Mouse (Mus musculus): Measurements from ENCODE around the gene Ltbp4. TPM values are rescaled to one million over a fixed set of nuclear protein-coding genes. Genes with fewer than 3 reads are reported as not detected.

The Ltbp4 gene
- total RNA-seq, 2 experiments from 2014 or later = 62.1 to 65.3 TPM

DNA sequence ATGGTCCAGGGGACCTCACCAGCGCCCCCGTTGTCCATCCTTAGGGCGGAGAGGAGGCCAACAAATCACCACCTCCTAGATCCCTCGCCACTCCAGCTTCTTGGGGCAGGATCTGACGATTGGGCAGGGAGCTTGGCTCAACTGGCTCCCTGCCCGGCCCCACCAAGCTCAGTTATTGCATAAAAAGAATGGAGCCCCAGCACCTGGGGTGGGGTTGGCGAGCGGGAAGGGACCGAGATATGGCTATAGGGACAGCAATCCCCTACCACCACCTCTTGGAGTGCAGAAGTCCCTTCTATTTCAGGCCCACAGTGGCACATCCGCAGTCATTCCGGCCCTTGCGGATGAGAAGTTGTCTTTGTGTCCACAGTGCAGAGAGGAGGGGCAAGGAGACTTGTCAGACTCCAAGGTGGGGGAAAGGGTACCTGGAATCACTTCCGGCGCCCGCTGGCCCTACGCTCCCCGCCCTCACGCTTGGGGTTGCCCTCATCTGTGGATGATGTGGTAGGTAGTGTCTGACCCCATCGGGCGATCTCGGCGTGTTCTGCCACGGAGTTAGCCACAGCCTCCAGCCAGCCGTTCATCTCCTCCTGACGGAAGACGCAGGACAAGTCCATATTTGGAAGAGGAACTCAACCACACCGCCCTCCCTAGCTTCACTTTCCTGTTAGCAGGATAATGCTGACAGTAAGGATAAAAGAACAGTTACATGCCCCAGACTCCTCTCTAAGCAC, 19.5 kb upstream of the Ltbp4 start, which contains the start of gene Gm20479:
TSS of gene Gm20479 (minus strand) at position 559 of the 734 bp plus-strand sequence.
- DNase-seq = no peak
- intact Hi-C loops (cut with DNase I) = no loop called here

DNA sequence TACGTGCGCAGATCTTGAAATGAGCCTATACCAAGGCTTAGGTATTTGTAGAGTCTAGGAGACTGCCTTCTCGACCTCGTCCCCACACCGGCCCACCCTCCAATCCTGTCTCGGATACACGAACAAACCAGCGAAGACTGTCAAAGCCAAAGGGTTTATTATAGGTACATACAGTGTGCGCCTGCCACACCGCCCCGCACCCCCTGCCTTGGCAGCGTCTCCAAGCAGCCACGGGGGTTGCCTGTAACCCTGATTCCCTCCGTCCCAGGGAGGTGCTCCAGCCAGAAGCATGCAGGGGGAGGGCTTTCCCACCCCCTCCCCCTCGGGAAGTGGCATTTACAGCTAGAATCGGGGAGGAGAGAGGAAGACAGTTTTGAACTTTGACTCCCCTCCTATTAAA, 18.8 kb upstream of the Ltbp4 start:
- no peak for DNase-seq
- intact Hi-C loops (cut with DNase I) = no loop called here

DNA sequence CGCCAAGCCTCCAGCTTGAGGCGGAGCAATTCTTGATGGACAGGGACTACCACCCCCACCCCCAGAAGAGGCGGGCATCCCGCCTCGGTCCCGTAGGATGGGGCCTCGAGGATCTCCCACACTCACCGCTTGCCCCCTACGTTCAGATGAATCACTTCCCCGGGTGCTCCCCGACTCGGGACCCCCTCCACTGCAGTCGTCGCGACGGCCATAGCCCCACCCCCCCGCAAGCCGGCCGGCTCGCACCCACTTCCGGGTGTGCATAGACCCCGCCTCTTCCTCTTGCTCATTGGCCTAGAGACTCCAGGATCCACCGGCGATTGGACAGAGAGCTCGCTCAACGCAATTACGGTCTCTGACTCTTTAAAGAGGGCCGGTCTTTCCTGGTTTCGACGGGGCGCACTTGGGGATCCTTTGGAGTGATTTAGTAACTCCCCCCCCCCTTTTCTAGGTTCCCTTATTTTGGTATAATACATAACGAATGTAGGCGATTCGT, 18.3 kb upstream of the Ltbp4 start, which contains the start of gene Shkbp1:
TSS of gene Shkbp1 (minus strand) at position 275 of the 496 bp plus-strand sequence.
- DNase-seq = peak; percentile 76 to 81
- intact Hi-C loops (cut with DNase I) = no loop called here

DNA sequence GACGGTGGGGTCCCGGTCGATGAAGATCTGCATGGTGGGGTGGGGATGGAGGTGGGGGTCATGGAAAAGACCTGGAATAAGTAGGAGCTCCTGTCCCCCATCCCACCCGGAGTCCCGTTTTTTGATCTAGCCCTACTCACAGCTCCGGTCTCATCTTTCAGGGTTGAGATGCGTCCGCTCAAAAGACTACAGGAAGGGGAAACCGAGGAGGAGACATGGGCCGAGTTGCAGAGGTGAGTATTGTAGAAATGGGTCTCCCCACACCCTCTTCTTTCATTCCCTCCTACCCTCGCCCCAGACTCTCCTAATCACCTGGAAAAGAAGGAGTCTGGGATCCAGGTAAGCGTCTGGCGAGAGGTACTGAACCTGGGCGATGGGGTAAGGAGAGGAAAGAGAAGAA, 17.8 kb upstream of the Ltbp4 start:
- DNase-seq = no peak
- intact Hi-C loops (cut with DNase I) = no loop called here

DNA sequence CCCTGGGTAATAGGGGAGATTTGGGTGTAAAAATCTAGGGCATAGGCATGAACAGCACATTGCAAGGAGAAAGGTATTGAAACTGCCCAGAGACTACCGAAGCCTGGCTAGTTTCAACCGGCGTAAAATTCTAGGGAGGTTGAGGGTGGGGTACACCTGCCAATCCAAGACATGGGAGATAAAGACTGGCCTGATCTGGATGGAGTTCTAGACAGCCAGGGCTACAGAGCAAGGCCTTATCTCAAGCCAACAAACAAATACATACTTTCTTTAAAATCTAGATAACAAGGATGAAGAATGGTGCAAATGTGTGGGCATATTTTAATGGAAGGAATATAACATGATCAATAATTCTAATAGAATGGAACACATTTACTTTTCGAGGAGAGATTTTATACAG, 17.3 kb upstream of the Ltbp4 start:
- DNase-seq = no peak
- intact Hi-C loops (cut with DNase I) = no loop called here

DNA sequence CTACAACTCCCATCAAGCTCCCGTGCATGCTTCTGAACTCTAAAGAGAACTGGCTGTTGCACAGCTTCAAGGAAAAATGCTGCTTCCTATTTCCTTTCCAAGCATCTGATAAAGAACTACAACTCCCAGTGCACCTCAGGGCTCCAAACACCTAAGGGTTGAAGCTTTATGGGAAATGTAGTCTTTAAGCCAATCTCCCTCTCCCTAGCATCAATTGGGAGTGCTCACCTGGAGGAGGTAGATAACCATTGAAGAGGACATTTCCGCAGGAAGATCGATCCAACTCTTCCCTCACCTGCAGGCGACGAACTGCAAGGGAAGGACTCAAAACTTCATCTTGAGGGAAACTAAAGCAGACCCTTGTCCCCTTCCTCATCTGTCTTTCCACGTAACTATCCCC, 16.7 kb upstream of the Ltbp4 start:
- intact Hi-C loops (cut with DNase I) = no loop called here
- no peak for DNase-seq

DNA sequence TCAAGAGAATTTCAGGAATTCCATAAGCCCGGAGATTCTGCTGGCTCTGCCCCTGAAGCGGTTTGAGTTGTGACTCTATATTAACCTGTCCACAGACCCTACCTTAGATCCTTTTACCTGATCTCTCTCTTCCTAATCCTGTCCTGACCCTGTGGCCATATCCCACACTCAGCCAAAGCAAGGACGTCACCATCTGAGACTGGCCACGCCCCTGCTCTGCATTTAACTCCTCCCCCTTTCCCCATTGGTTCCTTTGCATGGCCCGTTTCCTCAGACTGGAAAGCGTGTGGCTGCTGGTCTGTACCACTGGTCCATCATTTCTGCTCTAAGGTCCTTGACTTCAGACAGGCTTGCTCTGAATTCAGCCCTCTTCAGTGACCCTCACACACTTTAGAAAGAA, 8.0 kb upstream of the Ltbp4 start:
- intact Hi-C loops (cut with DNase I) = no loop called here

DNA sequence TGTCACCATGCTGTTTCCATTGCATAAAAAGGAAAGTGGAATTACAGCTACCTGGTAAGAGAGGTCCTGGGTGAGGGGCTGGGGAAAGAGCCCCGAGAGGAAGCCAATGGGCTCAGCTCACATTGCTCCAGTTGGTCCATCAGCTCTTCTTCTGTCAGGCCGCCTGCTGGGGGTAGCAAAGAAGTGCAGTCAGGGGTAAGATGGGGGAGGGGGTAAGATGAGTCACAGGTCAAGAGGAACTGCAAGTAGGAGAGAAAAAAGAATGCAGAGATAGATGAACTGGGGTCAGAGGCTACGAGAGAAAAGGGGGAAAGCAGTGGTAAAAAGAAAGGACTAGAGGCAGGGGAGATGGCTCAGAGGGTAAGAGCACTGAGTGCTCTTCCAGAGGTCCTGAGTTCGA, 5.1 kb upstream of the Ltbp4 start:
- intact Hi-C loops (cut with DNase I) = no loop called here
- no peak for DNase-seq

More for the DNA sequence above, 8.0 kb upstream of the Ltbp4 start:
- no peak for DNase-seq

DNA sequence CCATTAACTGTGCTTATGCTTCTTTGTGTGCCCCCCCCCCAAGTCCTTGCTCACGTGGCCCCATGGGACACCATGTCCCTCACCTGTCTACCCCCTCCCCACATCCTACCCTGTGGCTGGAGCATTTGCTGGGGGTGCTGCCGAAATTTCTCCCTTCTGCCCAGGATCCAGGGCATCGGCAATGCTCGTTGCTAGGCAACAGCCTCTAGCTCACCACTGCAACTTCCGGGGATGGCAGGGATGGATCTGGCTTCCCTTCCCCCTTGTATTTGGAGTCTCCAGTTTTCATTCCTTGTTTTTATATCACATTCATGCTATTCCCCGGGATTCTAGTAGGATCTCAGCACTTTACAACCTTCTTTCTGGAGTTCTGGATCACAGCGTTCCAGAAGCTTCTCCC, 2.0 kb upstream of the Ltbp4 start:
- intact Hi-C loops (cut with DNase I) = loop anchor here (5.0 to 10.0 kb wide), 2 partner anchors 188 to 345 kb away; partner anchors contain the start of gene Zfp607b
- no peak for DNase-seq

DNA sequence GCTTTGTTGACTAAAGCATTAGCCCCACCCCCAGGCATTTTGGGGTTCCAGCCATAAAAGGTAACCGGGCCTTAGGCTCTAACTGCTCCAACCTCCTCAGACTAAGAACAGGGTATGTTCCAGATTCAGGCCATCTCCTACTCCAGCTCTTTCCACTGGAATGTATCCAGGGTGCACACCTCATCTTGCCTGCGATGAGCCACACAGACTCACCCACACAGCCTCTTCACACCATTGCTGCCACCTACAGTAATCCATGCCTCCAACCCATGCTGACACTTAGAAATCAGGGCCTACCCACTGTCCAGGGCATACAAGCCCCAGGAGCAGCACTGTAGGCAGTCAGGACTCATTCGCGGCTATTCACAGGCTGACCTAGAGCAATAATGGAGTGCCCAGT, 1.6 kb upstream of the Ltbp4 start:
- no peak for DNase-seq
- intact Hi-C loops (cut with DNase I) = loop anchor here (5.0 to 10.0 kb wide), 2 partner anchors 188 to 346 kb away; partner anchors contain the start of gene Zfp607b

DNA sequence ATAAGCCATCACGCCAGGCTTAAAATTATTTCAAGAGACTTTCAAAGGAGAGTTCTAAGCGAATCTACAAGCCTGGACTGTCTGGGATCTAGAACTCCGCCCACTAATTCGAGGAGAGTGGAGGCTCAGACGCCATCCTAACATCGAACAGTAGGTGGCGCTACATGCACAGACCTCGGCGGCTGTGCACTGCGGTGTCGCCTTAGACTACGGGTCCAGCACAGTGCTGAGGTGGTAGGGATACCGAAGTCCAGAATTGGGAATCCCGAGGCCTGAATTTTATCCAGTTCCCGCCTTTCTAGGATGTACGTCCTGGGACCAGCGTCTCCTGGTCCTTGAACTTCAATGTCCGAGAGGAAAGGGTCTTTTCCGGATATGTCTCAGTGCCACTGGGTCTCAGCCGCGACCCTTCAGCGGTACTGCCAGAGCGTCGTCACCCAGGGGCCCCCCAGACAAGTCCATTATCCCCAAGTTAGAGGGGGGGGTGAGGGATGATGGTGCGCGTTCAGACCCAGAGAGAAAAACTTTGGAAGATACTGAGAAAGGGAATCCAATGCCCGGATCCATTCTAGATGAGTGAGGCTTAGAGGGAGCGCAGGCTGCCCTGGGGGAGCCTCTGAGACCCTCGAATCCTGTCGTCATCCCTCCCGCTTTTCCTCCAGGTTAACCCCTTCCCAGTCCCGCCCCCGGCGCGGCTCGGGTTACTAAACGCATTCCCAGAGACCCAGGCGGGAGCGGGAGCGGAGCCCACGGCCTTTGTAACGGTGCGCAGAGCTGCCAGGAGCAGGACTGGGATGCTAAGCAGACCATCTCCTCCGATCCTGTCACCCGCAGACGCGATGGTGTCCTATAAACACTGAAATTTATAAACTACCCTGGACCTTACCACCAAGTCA, 1.3 kb downstream of the Ltbp4 start:
- peak; percentile 87 to 89 for DNase-seq
- intact Hi-C loops (cut with DNase I) = loop anchor here (1.0 to 10.0 kb wide), 3 partner anchors 48 to 349 kb away; partner anchors contain the start of gene Zfp607b

DNA sequence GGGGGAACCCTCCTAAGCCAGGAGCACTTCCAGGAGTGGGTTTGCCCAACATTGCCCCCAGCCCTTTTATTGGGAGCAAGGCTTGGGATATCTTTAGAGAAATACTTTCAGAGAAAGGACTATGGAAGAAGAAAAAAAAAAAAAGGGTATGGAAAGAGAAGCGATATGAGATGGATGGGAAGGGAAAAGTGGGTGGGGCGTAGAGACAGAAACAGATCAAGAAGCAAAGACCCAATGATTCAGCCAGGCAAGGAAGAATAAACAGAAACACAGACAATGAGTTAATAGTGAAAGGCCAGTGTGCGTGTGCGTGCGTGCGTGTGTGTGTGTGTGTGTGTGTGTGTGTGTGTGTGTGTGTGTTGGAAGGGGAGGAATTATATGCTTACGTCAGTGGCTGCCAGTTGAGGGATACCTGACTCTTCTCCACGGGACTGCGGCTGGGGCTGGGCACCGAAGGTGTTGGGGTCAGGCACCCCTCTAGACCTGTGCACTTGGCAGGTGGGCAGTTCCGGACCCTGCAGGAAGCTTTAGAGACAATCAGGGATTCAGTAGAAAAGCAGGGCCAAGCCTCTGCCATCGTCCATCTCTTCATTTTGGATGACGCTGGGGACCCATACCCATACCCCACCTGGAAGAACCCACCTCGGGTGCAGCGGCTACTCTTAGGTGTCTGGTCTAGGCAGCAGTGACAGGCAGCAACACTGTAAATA, 2.3 kb downstream of the Ltbp4 start:
- intact Hi-C loops (cut with DNase I) = loop anchor here (5.0 to 10.0 kb wide), 2 partner anchors 192 to 350 kb away; partner anchors contain the start of gene Zfp607b
- DNase-seq = no peak

DNA sequence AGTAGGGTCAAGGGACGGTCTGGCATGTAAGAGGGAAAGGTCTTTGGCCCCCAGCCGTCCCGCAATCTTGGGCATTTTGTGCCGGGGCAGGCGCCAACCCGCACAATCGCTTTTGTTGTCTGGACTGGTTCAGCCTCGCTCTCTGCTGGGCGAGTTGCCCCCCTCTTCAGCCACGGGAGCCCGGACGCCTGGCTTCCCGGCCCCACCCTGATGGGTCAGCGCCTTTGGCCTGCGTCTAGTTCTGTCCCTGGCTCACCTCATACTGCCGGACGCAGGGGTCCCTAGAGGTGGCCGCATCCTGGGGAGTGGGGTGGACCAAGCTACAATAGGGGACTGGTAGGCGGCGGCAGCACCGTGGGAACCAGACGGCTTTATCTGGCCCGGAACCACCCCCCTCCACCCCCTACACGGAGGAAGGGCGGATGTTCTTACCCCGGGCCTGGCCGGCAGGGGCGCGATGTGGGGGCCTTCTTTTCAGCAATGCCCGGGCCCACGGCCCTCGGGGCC, 3.0 kb downstream of the Ltbp4 start:
- peak; percentile 58 to 69 for DNase-seq
- intact Hi-C loops (cut with DNase I) = loop anchor here (10.0 kb wide), 1 partner anchor 350 kb away; the partner anchor contains the start of gene Zfp607b

DNA sequence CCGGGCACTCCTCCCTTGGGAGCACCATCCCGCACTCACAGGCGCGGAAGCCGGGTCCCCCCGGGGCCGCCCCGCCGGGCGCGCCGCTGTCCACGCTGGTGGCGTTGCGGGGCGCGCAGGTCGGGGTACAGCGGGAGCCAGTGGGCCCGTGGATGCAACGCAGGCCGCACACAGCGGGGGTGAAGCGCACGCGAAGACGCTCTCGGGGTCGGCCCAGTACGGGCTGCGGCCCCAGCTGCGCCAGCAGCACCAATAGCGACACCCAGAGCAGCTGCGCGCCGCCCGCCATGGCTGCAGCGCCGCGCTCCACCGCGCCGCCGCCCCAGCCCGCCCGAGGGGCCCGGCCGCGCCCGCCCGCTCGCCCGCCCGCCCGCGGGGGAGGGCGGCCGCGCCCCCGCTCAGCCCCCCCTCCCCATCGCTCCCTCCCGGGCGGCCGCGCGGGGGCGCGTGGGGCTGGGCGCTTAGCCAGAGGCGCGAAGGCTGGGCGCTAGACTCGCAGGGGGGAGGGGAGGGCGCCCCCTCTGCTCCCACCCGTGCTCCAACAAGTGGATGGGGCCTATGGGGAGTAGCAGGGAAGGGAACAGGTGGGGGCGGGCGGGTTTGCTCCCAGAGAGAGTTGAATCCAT, 4.1 kb downstream of the Ltbp4 start:
- intact Hi-C loops (cut with DNase I) = loop anchor here (10.0 kb wide), 1 partner anchor 351 kb away; the partner anchor contains the start of gene Zfp607b
- no peak for DNase-seq

DNA sequence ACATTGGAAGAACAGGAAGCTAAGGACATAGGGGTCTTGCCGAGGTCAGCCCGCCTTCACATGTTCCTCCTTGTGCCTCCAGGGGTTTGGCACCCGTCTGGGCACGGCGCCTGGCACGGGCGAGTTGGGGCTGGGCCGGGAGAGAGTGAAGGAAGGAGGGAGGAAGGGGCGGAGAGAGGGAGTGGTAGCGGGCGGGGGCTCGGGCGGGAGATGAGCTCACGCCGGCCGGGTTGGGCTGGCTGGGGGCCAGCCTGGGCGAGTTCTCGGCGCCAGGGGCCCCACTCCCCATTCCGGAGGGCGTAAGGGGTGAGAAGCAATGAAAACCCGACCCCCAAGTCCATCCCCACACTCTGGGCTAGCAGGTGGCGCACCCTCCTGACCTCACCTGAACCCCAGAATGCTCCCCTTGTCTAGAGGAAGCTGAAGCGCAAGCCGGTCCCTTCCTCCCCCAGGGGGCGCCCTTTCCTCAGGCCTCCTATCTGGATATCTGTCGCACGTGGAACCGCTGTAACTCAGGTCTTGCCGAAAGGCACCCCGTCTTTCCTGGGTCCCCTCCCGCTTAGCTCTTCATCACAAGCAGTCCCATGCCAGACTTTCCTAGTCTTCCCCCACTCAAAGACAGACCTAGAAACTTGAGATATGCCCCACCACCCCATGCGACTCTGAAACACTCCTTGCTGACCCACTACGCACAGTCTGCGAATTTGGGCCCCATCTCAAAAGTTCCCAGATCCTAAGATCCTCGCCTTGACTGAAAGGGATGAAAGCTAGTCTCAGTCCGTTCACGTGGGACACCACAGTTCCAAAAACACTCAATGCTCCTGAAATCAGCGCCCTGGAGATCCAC, 4.9 kb downstream of the Ltbp4 start:
- DNase-seq = peak; percentile 88 to 91
- intact Hi-C loops (cut with DNase I) = loop anchor here (10.0 kb wide), 1 partner anchor 352 kb away; the partner anchor contains the start of gene Zfp607b

DNA sequence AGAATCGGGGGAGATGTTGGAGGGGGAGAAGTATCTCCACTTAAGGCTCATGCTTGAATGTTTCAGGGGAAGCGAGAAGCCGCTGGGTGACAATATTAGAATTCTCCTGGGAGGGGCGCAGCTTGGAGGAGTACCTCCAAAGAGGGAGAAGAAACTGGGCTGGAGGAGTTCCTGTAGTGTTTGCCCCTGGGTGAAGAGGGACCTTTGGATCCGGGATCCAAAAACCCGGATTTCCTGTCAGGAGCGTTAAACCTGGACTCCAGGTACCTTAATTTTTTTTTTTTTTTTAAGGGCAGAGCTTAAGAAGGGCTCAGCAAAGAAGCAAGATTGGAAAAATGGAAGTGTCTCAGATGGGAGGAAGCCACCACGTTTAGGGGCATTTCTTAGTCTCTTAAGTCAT, 5.6 kb downstream of the Ltbp4 start:
- DNase-seq = no peak
- intact Hi-C loops (cut with DNase I) = loop anchor here (10.0 kb wide), 1 partner anchor 353 kb away; the partner anchor contains the start of gene Zfp607b

DNA sequence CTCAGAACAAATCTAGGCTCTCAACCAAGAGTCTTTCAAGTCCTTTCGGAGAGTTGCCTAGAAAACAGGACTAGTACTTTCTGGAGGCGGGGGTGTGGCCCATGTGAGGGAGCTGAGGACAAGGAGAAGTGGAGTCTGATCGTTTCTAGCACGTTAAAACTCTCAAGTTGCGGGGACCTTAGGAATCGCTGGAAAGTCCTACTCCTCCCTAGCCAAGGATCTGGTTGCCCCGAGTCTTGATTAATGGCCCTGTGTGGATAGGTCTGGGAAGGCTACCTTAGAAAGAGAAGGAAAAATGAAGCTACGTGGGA, 6.0 kb downstream of the Ltbp4 start:
- peak in 1 of 2 experiments; percentile 41 for DNase-seq
- intact Hi-C loops (cut with DNase I) = loop anchor here (10.0 kb wide), 1 partner anchor 353 kb away; the partner anchor contains the start of gene Zfp607b
